ENCODE assay signal across 15 mouse cellular contexts in genomic region chr1:59021556-59021955, GRCm38 (mm10).
"Had no signal": no experiment of that assay in that cellular context is flagged by ENCODE, and none has a peak within 500 bp of the region (broad histone marks: within the 10 kb centered on the region; RNA-seq: fewer than 3 reads in every experiment).

No protein-coding gene starts in this region.

- H3K27ac ChIP-seq: lung, embryonic 15.5 days; midbrain, embryonic 10.5 days; midbrain, embryonic 12.5 days; neural tube, embryonic 12.5 days; stomach, embryonic 15.5 days; stomach, postnatal 0 days had no signal

- H3K4me3 ChIP-seq: lung, embryonic 15.5 days; midbrain, embryonic 10.5 days; midbrain, embryonic 12.5 days; neural tube, embryonic 12.5 days; stomach, embryonic 15.5 days had no signal

- H3K9me3 ChIP-seq: lung, embryonic 15.5 days; midbrain, embryonic 10.5 days; midbrain, embryonic 12.5 days; neural tube, embryonic 12.5 days; stomach, embryonic 15.5 days had no signal

- DNase-seq: lung, adult 2 months; lung, postnatal 10 days; lung, postnatal 4 days; midbrain, embryonic 14.5 days; right cerebral cortex, postnatal 14 days; thymus, adult 2 months; thymus, postnatal 25 days; thymus, postnatal 4 days had no signal

- H3K4me2 ChIP-seq: lung, embryonic 15.5 days; midbrain, embryonic 12.5 days; neural tube, embryonic 12.5 days; stomach, embryonic 15.5 days had no signal

- H3K27me3 ChIP-seq: lung, embryonic 15.5 days; midbrain, embryonic 12.5 days; neural tube, embryonic 12.5 days; stomach, embryonic 15.5 days had no signal

- H3K4me1 ChIP-seq: lung, embryonic 15.5 days; midbrain, embryonic 10.5 days; midbrain, embryonic 12.5 days; neural tube, embryonic 12.5 days; stomach, embryonic 15.5 days had no signal

- H3K36me3 ChIP-seq: lung, embryonic 15.5 days; midbrain, embryonic 10.5 days; midbrain, embryonic 12.5 days; neural tube, embryonic 12.5 days; stomach, embryonic 15.5 days had no signal

- H3K9ac ChIP-seq: lung, embryonic 15.5 days; midbrain, embryonic 12.5 days; neural tube, embryonic 12.5 days; stomach, embryonic 15.5 days had no signal

- ATAC-seq: midbrain, embryonic 16.5 days had no signal
